Mouse (Mus musculus) right cerebral cortex, postnatal 4 days (tissue): ENCODE measurements around the gene Prkab1.

Experiments
- DNase-seq: peaks from one replicate; pipeline ENCODE4 v3.0.0-alpha.2; 2022

The Prkab1 gene

GRCm38 (mm10) chr5:116017391-116017790 lies 6.9 kb downstream of the Prkab1 start:
- no peak for DNase-seq

GRCm38 (mm10) chr5:116016542-116016941 lies 7.8 kb downstream of the Prkab1 start:
- DNase-seq, result no peak

GRCm38 (mm10) chr5:116014237-116014636 lies 10.1 kb downstream of the Prkab1 start:
- DNase-seq, result no peak

DNA sequence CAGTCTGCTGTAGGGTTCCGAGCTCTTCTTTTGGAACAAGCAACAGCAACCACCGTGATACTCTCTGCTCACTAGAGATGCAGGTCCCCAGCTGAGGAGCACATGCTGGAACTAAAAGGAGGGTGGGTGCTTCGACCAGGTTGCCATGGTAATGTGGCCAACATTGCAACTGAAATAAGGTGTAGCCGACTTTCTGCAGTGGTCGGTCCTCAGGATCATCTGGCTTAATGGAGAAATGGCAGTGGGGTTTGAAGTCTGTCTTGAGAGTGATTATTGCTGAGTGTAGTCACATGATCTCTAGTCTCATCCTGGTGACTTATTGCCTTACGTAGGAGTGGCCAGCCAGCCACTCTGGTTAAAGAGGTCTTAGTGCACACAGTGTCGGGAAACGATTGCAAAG lies 10.5 kb downstream of the Prkab1 start:
- DNase-seq, result no peak

DNA sequence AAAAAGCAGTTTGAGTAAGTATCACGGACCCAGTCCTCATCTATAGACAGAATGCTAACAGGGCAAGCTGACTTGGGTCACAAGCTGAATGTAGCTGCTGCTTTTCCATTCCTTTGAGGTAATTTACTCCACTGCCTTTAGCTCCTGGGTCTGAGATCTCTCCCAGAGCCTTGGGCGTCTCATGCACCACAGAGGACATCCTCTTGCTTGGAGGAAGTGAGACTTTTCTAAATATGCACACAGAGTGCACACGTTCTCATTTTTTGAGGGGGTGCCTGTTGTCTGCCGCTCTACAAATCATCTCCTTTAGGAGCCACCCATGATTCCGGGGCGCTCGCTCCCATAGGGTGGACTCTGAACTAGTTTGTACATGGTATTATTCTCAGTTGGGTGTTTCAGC lies 11.8 kb downstream of the Prkab1 start:
- no peak for DNase-seq

DNA sequence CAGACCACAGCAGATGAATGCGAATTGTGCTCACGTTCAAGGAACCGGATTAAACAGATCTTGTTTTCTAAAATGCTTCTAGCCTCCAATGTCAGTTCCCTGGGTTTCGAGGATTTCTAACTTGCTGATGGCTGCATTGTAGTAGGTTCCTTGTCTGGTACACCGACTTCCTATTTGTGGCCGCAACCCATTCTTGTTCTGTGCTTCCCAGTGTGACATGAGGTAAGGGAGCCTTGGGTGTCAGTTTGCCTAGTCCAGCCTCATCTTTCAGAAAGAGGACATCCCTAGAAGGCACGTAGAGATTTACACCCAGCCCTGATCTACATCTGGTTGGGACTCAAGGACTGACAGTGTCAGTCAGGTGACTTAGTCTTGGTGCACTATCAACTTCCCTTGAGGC lies 12.6 kb downstream of the Prkab1 start:
- DNase-seq, result no peak

- DNase-seq, result no peak
These were observed 14.3 kb downstream of the Prkab1 start for GRCm38 (mm10) chr5:116009884-116010627.

DNA sequence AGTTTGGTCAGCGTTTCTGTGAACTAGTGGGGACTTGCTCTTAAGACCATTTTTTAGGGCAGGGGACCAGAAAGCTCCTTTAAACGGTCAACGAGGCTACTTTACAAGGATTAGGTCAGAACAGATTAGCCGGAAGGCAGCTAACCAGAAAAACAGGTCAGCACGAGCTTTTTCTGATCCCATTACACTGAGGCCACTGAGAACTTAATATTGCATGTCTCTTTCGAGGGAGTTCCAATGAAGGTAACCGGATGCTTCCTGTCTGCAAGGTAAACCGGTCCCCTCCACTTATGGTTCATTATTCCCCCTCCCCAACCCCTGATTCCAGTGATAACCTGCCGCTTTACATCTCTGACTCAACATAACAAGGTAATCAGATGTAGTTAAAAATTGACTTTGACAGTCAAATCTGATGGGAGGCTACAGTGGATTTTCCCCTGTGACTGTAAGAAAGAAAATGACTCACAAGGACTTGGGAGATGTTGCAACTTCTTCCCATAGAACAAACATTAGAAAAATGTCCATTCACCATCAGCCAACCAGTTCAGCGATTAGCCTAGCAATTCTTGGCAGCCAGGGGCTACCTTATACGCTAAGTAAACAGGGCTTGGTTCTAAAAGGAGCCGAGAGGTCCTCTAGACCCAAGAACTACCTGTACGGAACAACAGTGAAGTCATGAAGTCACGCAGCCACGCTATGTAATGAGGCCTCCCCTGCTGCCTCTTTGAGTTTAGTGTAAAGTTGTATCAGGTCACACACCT lies 15.0 kb downstream of the Prkab1 start:
- no peak for DNase-seq

DNA sequence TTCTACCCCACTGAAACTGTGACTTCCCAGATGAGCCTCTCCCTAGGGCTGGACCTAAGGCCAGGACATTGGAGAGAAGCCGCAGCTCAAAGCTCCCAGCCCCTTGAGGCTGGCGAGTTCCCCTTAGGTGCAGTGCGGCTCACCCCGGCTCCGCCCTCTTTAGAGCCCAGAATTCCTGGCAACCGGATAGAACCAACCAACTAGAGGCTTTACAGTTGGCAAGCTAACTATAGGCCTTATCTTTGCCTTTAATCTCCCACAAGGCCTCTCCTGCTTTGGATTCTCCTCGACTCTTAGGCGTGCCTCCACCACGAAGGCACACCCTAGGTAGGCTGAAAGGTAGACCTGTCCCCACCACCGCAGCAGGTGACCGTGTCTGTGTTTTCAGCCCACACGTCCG lies 16.6 kb downstream of the Prkab1 start:
- DNase-seq, result no peak

GRCm38 (mm10) chr5:116006324-116007099 lies 17.8 kb downstream of the Prkab1 start:
- DNase-seq, result peak; percentile 30

DNA sequence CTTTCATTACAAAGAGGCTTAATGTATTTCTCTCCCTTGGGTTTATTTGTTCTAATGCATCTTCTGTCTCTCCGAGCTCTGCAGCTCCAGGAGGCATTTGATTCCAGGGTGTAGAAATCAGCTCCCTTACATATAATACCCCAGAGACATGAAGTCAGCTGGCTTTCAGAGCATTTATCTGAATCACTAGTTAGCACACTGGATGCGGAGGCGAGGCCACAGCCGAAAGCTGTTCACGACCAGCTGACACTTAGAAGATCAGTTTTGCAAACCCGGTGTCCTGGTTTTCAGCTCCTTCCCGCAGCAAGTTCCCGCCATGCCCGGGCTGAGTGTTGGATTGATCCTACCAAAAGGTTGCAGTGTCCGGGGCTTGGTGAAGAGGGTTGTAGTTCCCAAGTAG lies 20.0 kb downstream of the Prkab1 start:
- no peak for DNase-seq

- DNase-seq, result no peak
These were observed 20.5 kb downstream of the Prkab1 start for GRCm38 (mm10) chr5:116003825-116004224.

DNA sequence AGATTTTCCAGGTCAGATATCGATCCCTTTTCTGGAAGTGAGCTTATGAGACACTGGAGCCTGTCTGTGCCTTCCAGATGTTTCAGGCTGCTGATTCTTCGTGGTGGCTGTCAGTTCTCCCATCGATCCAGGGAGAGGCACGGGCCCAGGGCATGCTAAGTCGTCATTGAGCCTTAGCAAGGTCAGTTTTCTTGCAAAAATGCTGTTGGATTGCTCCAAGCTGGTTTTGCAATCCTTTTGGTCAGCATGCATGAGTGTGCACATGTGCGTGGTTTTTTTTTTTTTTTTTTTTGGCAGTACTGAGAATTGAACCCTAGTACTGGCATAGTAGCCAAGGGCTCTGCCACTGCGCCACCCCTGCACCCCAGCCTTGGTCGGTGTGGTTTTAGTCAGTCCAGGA lies 21.2 kb downstream of the Prkab1 start:
- no peak for DNase-seq

GRCm38 (mm10) chr5:115997376-115997775 lies 26.9 kb downstream of the Prkab1 start:
- no peak for DNase-seq

GRCm38 (mm10) chr5:115994101-115994500 lies 30.2 kb downstream of the Prkab1 start:
- DNase-seq, result no peak

GRCm38 (mm10) chr5:115991717-115992116 lies 32.6 kb downstream of the Prkab1 start:
- no peak for DNase-seq

DNA sequence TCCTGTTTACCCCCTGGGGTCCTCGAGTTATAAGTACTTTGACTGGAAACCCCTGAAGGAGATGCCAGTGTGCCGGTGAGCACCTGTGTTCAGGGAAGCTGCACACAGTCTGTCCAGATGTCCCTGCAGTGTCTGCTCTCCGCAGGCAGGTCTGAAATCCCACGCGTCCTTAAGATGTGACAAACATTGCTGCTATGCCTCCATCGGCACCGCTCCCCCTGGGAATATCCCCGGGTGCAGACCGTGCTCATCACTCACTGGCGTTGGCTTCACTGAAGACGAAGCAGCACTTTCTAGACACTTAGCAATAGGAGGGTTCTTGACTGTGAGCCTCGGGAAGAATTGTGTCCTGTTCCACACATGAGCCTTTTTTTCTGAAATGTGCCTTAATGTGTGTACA lies 37.0 kb downstream of the Prkab1 start:
- DNase-seq, result no peak

GRCm38 (mm10) chr5:115985101-115985500 lies 39.2 kb downstream of the Prkab1 start:
- no peak for DNase-seq

DNA sequence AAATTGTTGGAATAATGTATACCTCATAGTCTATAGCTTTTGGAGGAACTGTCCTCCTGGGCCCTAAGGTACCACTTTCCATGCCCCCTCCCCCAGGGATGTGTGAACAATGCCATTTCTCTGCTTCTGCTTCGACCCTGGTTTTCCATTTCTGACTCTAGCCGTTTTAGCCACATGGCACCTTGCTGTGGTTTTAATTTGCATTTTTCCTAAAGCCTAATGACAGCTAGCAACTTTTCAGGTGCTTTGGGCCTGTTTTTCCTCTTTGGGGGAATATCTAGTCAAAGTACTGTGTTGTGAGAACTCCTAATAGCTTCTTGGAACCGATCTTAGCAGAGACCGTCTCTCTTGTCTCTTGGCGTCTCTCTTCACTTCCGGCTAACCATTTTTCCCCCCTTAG lies 39.9 kb downstream of the Prkab1 start:
- no peak for DNase-seq

GRCm38 (mm10) chr5:115982671-115983373 lies 41.5 kb downstream of the Prkab1 start:
- peak; percentile 48 for DNase-seq

GRCm38 (mm10) chr5:115980537-115980936 lies 43.8 kb downstream of the Prkab1 start:
- no peak for DNase-seq

DNA sequence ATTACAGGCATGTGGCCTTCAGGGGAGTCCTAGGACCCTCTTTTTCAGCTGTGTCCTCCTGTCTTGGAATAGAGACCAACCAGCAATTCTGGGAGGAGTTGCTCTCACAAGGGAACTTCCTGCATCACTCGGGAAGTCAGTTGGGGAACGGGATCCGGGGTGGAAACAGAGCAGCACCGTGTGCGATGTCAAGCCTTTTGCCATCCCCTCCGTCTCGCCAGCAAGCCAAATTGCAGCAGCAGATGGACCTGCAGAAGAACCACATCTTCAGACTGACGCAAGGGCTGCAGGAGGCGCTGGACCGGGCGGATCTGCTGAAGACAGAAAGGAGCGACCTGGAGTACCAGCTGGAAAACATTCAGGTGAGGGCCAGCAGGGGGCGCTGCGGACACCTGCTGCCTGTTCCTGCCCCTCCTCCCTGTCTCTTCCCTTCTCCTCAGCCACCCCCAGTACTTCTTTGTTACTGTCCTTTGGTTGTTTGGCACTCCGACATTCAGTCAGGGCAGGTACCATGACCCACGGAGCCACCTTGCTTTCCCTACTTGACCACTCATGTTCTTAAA lies 45.1 kb downstream of the Prkab1 start:
- no peak for DNase-seq

- DNase-seq, result no peak
These were observed 46.1 kb downstream of the Prkab1 start for GRCm38 (mm10) chr5:115978255-115978654.
